Mouse (Mus musculus) liver, embryonic 11.5 days (tissue): ENCODE results near the gene Fig4. TPM values are rescaled to one million over a fixed set of nuclear protein-coding genes. Genes with fewer than 3 reads are reported as not detected.

Source experiments
- ATAC-seq: fragments of 200-750 bp; cut with Nextera tagmentation; replicated peaks from 2 replicates; pipeline ENCODE4 v1.8.0; 2017; ENCODE audit warnings: moderate number of reproducible peaks, mild to moderate bottlenecking, moderate TSS enrichment, moderate library complexity; ENCODE audit not compliant: low FRiP score
- DNase-seq: peaks from one replicate; pipeline ENCODE4 v3.0.0-alpha.2; 2017; ENCODE audit warnings: low spot score
- H3K27ac ChIP-seq: fragments of 300-500 bp; sonication (generic); 2 replicates; pipeline ENCODE4 v1.5.1; 2014; ENCODE audit warnings: mild to moderate bottlenecking, low read depth, low read length, control low read depth
- H3K27me3 ChIP-seq: fragments of 300-500 bp; sonication (generic); replicated peaks from 2 replicates; pipeline ENCODE4 v1.6.1; 2014; ENCODE audit warnings: low read length, mixed read lengths; ENCODE audit not compliant: control insufficient read depth, insufficient read depth
- H3K36me3 ChIP-seq: fragments of 300-500 bp; sonication (generic); 2 replicates; pipeline ENCODE4 v1.6.1; 2014; ENCODE audit warnings: mild to moderate bottlenecking, low read length, moderate library complexity, mixed read lengths; ENCODE audit not compliant: control insufficient read depth, insufficient read depth
- H3K4me1 ChIP-seq: fragments of 300-500 bp; sonication (generic); replicated peaks from 2 replicates; pipeline ENCODE4 v1.6.1; 2014; ENCODE audit warnings: low read length, mixed read lengths; ENCODE audit not compliant: control insufficient read depth, insufficient read depth
- H3K4me2 ChIP-seq: fragments of 300-500 bp; sonication (generic); 2 replicates; pipeline ENCODE4 v1.6.1; 2014; ENCODE audit warnings: mild to moderate bottlenecking, control low read depth, moderate library complexity
- H3K4me3 ChIP-seq: fragments of 300-500 bp; sonication (generic); 2 replicates; pipeline ENCODE4 v1.5.1; 2014; ENCODE audit warnings: low read depth, low read length, control low read depth
- H3K9ac ChIP-seq: fragments of 300-500 bp; sonication (generic); 2 replicates; pipeline ENCODE4 v1.6.1; 2014; ENCODE audit warnings: low read depth, low read length, control low read depth
- H3K9me3 ChIP-seq: fragments of 300-500 bp; sonication (generic); 2 replicates; pipeline ENCODE4 v1.6.1; 2016; ENCODE audit warnings: low read length, inconsistent platforms, mixed read lengths; ENCODE audit not compliant: control insufficient read depth
- WGBS: fragments of 180-500 bp; shearing (Covaris S2); extraction: QIAGEN DNeasy Blood & Tissue Kit; methylation state at CpG from one replicate; pipeline ENCODE4 v1.1.7; 2014; 5-methylcytosine and 5-hydroxymethylcytosine counted together
- polyA plus RNA-seq: library from polyadenylated mRNA; unstranded; fragments of >200 nt; fragmentation: Nextera tagmentation; extraction: Ambion mirVana; gene quantifications from 2 replicates; pipeline ENCODE4 v1.2.1, GENCODE M21; 2014

The Fig4 gene
- polyA plus RNA-seq, 1 experiment from 2014 or later, result 19.2 TPM

DNA sequence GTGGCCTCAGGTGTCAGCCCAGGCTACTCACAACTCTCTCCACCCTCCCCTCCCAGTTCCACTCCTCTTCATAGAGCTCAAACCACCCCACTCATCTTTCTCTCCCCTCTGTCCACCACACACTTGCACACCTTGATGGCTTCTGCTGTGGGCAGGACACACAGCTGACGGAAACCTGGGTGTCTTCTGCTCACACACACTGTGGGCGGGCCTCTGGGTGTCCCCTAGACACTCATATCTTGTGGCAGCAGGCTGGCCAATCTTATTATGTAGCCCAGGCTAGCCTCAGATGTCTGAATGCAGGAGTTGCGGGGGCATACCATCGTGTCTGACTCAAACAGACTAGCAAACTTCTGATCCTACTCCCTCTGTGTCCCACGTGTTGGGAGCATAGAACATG, 105.3 kb downstream of the Fig4 start:
- Histone ChIP-seq H3K4me2 (no peak overlapping the region), H3K36me3 (no peaks in the 10 kb centered on the region), H3K4me3 (no peak overlapping the region), H3K4me1 (peaks cover 19% of the 10 kb centered on the region), H3K27ac (0 out of 2 replicates have a peak overlapping the region, but pooled peaks have one; percentile 38), H3K9ac (no peak overlapping the region), H3K27me3 (no peaks in the 10 kb centered on the region), H3K9me3 (no peaks in the 10 kb centered on the region)
- DNase-seq (no peak), ATAC-seq (peak; percentile 64)
- 74% methylated on average over 5 of the region's 5 CpGs for WGBS

DNA sequence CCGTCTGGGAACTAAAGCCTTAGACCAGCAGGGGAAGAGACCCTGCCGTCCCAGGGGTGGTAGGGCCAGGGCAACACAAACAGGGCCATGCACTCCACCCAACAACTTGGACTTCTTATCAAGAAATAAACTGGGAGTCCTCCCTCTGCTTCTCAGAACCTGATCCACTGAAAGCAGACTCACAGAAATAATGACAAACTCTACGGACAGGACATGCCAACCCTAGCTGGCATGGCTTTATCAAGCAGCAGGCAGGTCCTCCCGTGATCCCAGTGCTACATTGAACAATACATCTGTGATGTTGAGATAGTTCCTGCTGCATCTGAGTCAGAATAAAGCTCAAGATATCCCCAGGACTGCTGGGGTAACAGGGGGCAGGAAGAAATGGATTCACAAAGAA, 106.8 kb downstream of the Fig4 start:
- 55% methylated on average over 4 of the region's 4 CpGs for WGBS
- Histone ChIP-seq H3K27ac (peak overlapping the region; percentile 74), H3K4me2 (no peak overlapping the region), H3K4me3 (no peak overlapping the region), H3K9me3 (no peaks in the 10 kb centered on the region), H3K36me3 (no peaks in the 10 kb centered on the region), H3K27me3 (no peaks in the 10 kb centered on the region), H3K9ac (0 out of 2 replicates have a peak overlapping the region, but pooled peaks have one; percentile 10), H3K4me1 (peaks cover 19% of the 10 kb centered on the region)
- DNase-seq (no peak), ATAC-seq (peak; percentile 87)

DNA sequence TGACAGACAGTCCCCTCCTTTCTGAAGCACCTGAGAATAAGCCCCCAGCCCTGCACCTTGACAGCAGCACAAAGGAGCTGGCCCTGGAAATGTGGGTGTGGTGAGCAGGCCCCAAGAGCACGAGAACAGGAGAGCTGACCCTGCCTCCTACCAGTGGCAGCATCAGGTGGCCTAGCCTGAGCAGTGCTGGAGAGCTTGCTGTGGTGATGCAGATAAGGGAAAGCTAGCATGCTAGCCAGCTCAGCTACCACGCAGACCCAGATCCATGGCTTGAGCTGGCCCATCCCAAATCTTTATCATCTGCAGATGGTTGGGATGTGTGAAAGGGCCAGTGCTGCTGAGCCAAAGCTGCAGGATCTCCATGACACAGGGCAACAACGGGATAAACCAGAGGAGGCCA, 113.7 kb downstream of the Fig4 start:
- DNase-seq, result no peak
- peak; percentile 99 for ATAC-seq
- peak overlapping the region; percentile 2; the same call in 1 of the 2 replicates for H3K9ac ChIP-seq

DNA sequence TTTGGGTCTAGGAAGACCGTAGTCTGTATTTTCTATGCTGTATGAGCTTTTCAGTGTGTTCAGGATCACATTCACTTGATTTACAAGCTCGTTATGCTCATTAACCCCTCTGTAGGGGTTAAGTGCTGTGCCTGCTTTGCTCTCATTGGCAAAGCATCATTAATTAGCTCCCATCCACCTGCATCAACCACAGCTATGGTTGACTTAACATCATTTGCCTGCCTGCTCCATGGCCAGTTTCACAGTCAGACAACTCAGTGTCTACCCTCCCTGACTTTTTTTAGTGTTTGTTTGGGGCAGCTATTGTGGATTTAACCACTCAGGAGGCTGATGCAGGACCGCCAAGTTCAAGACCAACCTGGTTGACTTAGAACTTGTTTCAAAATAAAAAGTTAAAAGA, 119.1 kb downstream of the Fig4 start:
- DNase-seq, result no peak
- WGBS, result 78% methylated on average over 3 of the region's 3 CpGs
- H3K4me1 ChIP-seq, result no peaks in the 10 kb centered on the region

More for the DNA sequence above, 113.7 kb downstream of the Fig4 start:
- Histone ChIP-seq H3K9me3 (no peaks in the 10 kb centered on the region), H3K36me3 (no peaks in the 10 kb centered on the region; the same call in 1 of the 2 replicates), H3K27me3 (no peaks in the 10 kb centered on the region), H3K4me2 (no peak overlapping the region), H3K27ac (0 out of 2 replicates have a peak overlapping the region, but pooled peaks have one; percentile 32), H3K4me3 (no peak overlapping the region), H3K4me1 (0 out of 2 replicates have a peak, but pooled peaks cover 5% of the 10 kb centered on the region)
- WGBS, result 43% methylated on average over 3 of the region's 3 CpGs

DNA sequence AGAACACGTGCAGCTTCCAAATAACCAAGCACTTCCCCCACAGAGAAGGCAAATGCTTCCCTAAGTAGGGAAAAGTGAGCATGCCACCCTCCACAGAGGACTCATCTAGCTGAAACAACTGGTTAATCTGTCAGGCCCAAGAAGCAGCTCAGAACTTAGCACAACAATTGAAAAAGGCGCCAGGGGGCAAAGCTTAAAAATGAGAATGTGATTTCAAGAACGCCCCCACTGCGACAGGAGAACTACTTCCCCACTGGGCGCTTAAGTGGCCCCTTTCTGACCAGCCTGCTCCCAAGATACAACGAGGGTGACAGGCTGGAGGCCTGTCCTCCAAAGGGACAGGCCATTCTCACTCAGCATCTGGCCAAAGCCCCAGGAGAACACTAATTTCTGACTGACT, 120.4 kb downstream of the Fig4 start:
- Histone ChIP-seq H3K9ac (no peak overlapping the region), H3K9me3 (no peaks in the 10 kb centered on the region), H3K4me3 (no peak overlapping the region), H3K27ac (no peak overlapping the region), H3K4me1 (no peaks in the 10 kb centered on the region), H3K4me2 (no peak overlapping the region), H3K27me3 (0 out of 2 replicates have a peak, but pooled peaks cover 4% of the 10 kb centered on the region), H3K36me3 (no peaks in the 10 kb centered on the region)
- WGBS, result 16% methylated on average over 6 of the region's 6 CpGs
- ATAC-seq (no peak), DNase-seq (no peak)

More for the DNA sequence above, 119.1 kb downstream of the Fig4 start:
- H3K27me3 ChIP-seq, result 0 out of 2 replicates have a peak, but pooled peaks cover 4% of the 10 kb centered on the region
- H3K4me3 ChIP-seq, result no peak overlapping the region
- H3K27ac ChIP-seq, result no peak overlapping the region
- no peaks in the 10 kb centered on the region; the same call in 1 of the 2 replicates for H3K36me3 ChIP-seq
- H3K9ac ChIP-seq, result no peak overlapping the region
- H3K9me3 ChIP-seq, result no peaks in the 10 kb centered on the region
- no peak overlapping the region for H3K4me2 ChIP-seq
- ATAC-seq, result no peak

DNA sequence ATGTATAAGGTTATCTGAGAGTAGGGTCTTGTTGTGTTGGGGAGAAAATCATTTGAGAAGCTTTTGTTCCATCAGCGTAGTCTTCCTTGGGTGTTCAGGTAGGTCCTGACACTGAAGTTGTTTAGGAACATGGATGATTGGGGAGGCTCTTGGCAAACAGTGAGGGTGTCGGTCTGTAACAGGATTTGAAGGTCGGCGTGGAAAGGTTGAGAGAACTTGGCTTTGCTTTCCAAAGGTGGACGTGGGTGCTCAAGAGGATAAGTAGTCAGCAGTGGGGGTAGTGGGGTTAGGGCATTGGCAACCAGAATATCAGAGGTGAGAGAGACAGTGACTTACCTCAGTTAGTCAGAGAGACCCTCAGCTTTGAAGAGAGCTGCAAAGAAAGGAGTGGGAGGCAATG, 136.9 kb downstream of the Fig4 start:
- no peak overlapping the region for H3K4me2 ChIP-seq
- no peaks in the 10 kb centered on the region for H3K9me3 ChIP-seq
- H3K27me3 ChIP-seq, result no peaks in the 10 kb centered on the region
- no peaks in the 10 kb centered on the region for H3K36me3 ChIP-seq
- ATAC-seq (no peak), DNase-seq (no peak)
- no peaks in the 10 kb centered on the region for H3K4me1 ChIP-seq
- no peak overlapping the region for H3K4me3 ChIP-seq
- WGBS, result 83% methylated on average over 5 of the region's 5 CpGs
- H3K9ac ChIP-seq, result no peak overlapping the region
- no peak overlapping the region for H3K27ac ChIP-seq

DNA sequence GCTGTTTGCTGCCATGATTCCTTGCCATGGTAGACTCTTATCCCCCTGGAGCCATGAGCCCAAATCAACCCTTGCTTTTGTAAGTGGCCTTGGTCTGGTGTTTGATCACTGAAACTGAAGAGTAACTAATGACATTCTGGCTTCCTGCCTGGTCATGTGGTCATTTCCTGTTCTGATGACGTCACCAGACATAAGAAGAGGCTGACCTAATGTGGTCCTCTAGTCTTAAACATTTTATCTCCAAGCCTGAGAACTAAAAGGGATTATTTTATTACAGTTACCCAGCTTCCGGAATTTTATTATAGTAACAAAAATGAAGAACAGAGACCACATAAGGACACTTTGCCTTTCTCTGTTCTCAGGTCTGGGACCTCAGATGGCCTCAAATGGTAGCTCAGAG, 140.0 kb downstream of the Fig4 start:
- 58% methylated on average over 2 of the region's 2 CpGs for WGBS
- Histone ChIP-seq H3K4me1 (no peaks in the 10 kb centered on the region), H3K4me2 (no peak overlapping the region), H3K4me3 (no peak overlapping the region), H3K9me3 (no peaks in the 10 kb centered on the region), H3K9ac (no peak overlapping the region), H3K36me3 (no peaks in the 10 kb centered on the region), H3K27me3 (no peaks in the 10 kb centered on the region), H3K27ac (no peak overlapping the region)
- DNase-seq (no peak), ATAC-seq (no peak)

DNA sequence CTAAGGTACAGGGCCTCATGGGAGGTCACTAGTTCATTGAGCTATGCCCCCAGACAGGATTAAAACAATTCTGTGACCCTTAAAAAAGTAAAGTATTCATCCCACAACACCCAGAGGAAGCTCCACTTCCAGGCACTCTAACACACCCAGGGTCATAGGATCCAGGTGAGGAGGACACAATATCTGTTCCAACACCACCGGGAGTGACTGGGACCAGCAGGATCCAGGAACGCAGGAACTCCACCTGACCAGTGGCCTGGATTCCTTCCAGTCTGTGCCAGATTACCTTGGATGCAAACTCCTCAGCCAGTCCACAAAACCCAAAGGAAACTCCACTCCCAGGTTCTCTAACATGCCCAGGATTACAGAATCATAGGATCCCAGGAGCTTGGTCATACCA, 145.8 kb downstream of the Fig4 start:
- Histone ChIP-seq H3K4me1 (no peaks in the 10 kb centered on the region; the same call in 1 of the 2 replicates), H3K9ac (no peak overlapping the region), H3K4me2 (no peak overlapping the region), H3K36me3 (no peaks in the 10 kb centered on the region), H3K9me3 (no peaks in the 10 kb centered on the region), H3K27me3 (no peaks in the 10 kb centered on the region), H3K4me3 (no peak overlapping the region), H3K27ac (no peak overlapping the region)
- ATAC-seq, result no peak
- peak; percentile 11 for DNase-seq
- 86% methylated on average over 2 of the region's 2 CpGs for WGBS

DNA sequence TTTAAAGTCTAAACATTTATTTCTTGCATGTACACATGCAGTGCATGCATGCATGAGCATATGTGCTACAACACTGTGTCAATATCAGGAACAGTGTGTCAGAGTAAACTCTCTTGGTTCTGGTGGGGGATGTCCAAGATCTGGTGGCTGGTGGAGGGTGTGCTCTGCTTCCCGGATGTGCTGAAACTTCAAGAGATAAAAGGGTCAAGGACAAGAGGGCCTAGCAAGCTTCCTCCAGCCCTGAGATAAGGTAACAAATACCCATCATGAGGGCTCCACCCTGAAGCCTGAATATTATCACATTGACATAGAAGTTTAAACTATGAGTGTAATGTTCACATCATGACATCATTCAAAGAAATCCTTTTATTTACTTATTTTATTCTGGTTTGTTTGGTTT, 146.4 kb downstream of the Fig4 start:
- 22% methylated on average over 1 of the region's 1 CpGs for WGBS
- no peak overlapping the region for H3K27ac ChIP-seq
- H3K4me2 ChIP-seq, result no peak overlapping the region
- H3K9ac ChIP-seq, result no peak overlapping the region
- H3K9me3 ChIP-seq, result no peaks in the 10 kb centered on the region
- DNase-seq (no peak), ATAC-seq (0 out of 2 replicates have a peak, but pooled peaks have one; percentile 34)
- no peaks in the 10 kb centered on the region for H3K36me3 ChIP-seq
- H3K4me3 ChIP-seq, result no peak overlapping the region
- H3K4me1 ChIP-seq, result no peaks in the 10 kb centered on the region; the same call in 1 of the 2 replicates
- no peaks in the 10 kb centered on the region for H3K27me3 ChIP-seq
